Mouse (Mus musculus) CH12.LX (cell line): Measurements from ENCODE around the gene Kxd1. TPM values are rescaled to one million over a fixed set of nuclear protein-coding genes. Genes with fewer than 3 reads are reported as not detected.

ENCODE experiments used
- DNase-seq: peaks from one replicate; pipeline ENCODE4 v3.0.0-alpha.2; 2013; ENCODE audit errors: extremely low read depth
- H3K27ac ChIP-seq: 2 replicates; pipeline ENCODE4 v1.5.1; 2012; ENCODE audit warnings: low read depth, mild to moderate bottlenecking, control low read depth, moderate library complexity; ENCODE audit not compliant: insufficient read depth
- H3K27me3 ChIP-seq: replicated peaks from 2 replicates; pipeline ENCODE3; 2012; ENCODE audit warnings: inconsistent platforms
- H3K36me3 ChIP-seq, 2 experiments: replicated peaks in 1 of 2; 2 replicates each; pipeline versions ENCODE3 to v1.6.1; 2012; ENCODE audit warnings: inconsistent platforms in 1 of 2, low read length in 1 of 2, mild to moderate bottlenecking in 1 of 2, mixed read lengths in 1 of 2, moderate library complexity in 1 of 2; ENCODE audit not compliant: control insufficient read depth in 1 of 2, insufficient read depth in 1 of 2
- H3K4me1 ChIP-seq, 2 experiments: 2 replicates each; pipeline ENCODE4 v1.6.1; 2012; ENCODE audit warnings: inconsistent platforms in 1 of 2, moderate library complexity in 1 of 2; ENCODE audit not compliant: insufficient read depth in 2 of 2, control insufficient read depth in 1 of 2
- H3K4me2 ChIP-seq: 2 replicates; pipeline ENCODE4 v1.6.1; 2012; ENCODE audit warnings: low read depth, mild to moderate bottlenecking, control low read depth; ENCODE audit not compliant: poor library complexity, insufficient read depth, severe bottlenecking
- H3K4me3 ChIP-seq, 3 experiments: fragments of 150-350 bp in 1 of 3; sonication (generic) in 1 of 3; replicated peaks in 1 of 3; 2 replicates each; pipeline versions ENCODE3 to v1.5.1; 2011 to 2012; ENCODE audit warnings: low read depth in 2 of 3, low read length in 2 of 3, mild to moderate bottlenecking in 2 of 3, moderate library complexity in 2 of 3, control low read depth in 1 of 3, improper control_type of control experiment in 1 of 3, inconsistent platforms in 1 of 3, mixed read lengths in 1 of 3; ENCODE audit not compliant: poor library complexity in 1 of 3
- H3K79me2 ChIP-seq: replicated peaks from 2 replicates; pipeline ENCODE4 v1.6.1; 2012; ENCODE audit warnings: mild to moderate bottlenecking, moderate library complexity; ENCODE audit not compliant: control insufficient read depth, poor library complexity, insufficient read depth, severe bottlenecking; ENCODE audit errors: extremely low read depth
- H3K9ac ChIP-seq: 2 replicates; pipeline ENCODE4 v1.6.1; 2012; ENCODE audit warnings: low read depth, mild to moderate bottlenecking, control low read depth, moderate library complexity; ENCODE audit not compliant: insufficient read depth
- H3K9me3 ChIP-seq: replicated peaks from 2 replicates; pipeline ENCODE3; 2012; ENCODE audit warnings: low read length, inconsistent platforms, mixed read lengths
- BHLHE40 ChIP-seq: IDR thresholded peaks from 2 replicates; pipeline ENCODE4 v1.6.1; 2011; ENCODE audit warnings: mild to moderate bottlenecking, low read depth, low read length, improper control_type of control experiment
- CHD1 ChIP-seq: IDR thresholded peaks from 2 replicates; pipeline ENCODE4 v1.6.1; 2012; ENCODE audit warnings: low read depth, low read length, improper control_type of control experiment, inconsistent platforms
- CHD2 ChIP-seq: IDR thresholded peaks from 2 replicates; pipeline ENCODE4 v1.6.1; 2011; ENCODE audit warnings: low read length, improper control_type of control experiment
- CTCF ChIP-seq, 2 experiments: IDR thresholded peaks in 1 of 2; conservative IDR thresholded peaks in 1 of 2; 2 replicates each; pipeline ENCODE4 v1.5.1; 2011 to 2012; ENCODE audit warnings: low read depth in 2 of 2, low read length in 2 of 2, improper control_type of control experiment in 1 of 2, inconsistent platforms in 1 of 2, mild to moderate bottlenecking in 1 of 2, moderate library complexity in 1 of 2
- E2F4 ChIP-seq: IDR thresholded peaks from 2 replicates; pipeline ENCODE4 v1.6.1; 2011; ENCODE audit warnings: low read depth, low read length, improper control_type of control experiment; ENCODE audit not compliant: insufficient replicate concordance
- ETS1 ChIP-seq: conservative IDR thresholded peaks from 2 replicates; pipeline ENCODE4 v1.6.1; 2012; ENCODE audit warnings: low read depth, mild to moderate bottlenecking, inconsistent platforms, low read length, improper control_type of control experiment, moderate library complexity
- GABPA ChIP-seq: IDR thresholded peaks from 2 replicates; pipeline ENCODE4 v1.6.1; 2012; ENCODE audit warnings: low read depth, low read length, improper control_type of control experiment, inconsistent platforms; ENCODE audit not compliant: insufficient replicate concordance
- HCFC1 ChIP-seq: IDR thresholded peaks from 2 replicates; pipeline ENCODE4 v1.6.1; 2012; ENCODE audit warnings: low read depth, mild to moderate bottlenecking, inconsistent platforms, low read length, improper control_type of control experiment
- IRF4 ChIP-seq: IDR thresholded peaks from 2 replicates; pipeline ENCODE4 v1.6.1; 2014; ENCODE audit warnings: low read depth, mild to moderate bottlenecking, inconsistent platforms, low read length, improper control_type of control experiment
- JUN ChIP-seq: IDR thresholded peaks from 2 replicates; pipeline ENCODE4 v1.6.1; 2011; ENCODE audit warnings: low read depth, mild to moderate bottlenecking, low read length, improper control_type of control experiment, moderate library complexity; ENCODE audit not compliant: insufficient read depth
- JUND ChIP-seq: conservative IDR thresholded peaks from 2 replicates; pipeline ENCODE4 v1.6.1; 2011; ENCODE audit warnings: low read depth, low read length, improper control_type of control experiment
- KAT2A ChIP-seq: IDR thresholded peaks from 2 replicates; pipeline ENCODE4 v1.6.1; 2012; ENCODE audit warnings: low read length, improper control_type of control experiment, inconsistent platforms; ENCODE audit not compliant: insufficient replicate concordance
- MAFK ChIP-seq: IDR thresholded peaks from 2 replicates; pipeline ENCODE4 v1.6.1; 2011; ENCODE audit warnings: low read length, improper control_type of control experiment; ENCODE audit not compliant: insufficient replicate concordance
- MAX ChIP-seq: IDR thresholded peaks from 2 replicates; pipeline ENCODE4 v1.6.1; 2011; ENCODE audit warnings: low read length, improper control_type of control experiment
- MXI1 ChIP-seq: IDR thresholded peaks from 2 replicates; pipeline ENCODE4 v1.6.1; 2011; ENCODE audit warnings: mild to moderate bottlenecking, low read depth, low read length, improper control_type of control experiment
- NELFE ChIP-seq: IDR thresholded peaks from 2 replicates; pipeline ENCODE4 v1.6.1; 2011; ENCODE audit warnings: low read depth, low read length, improper control_type of control experiment
- POLR2A ChIP-seq: IDR thresholded peaks from 2 replicates; pipeline ENCODE4 v1.6.1; 2011; ENCODE audit warnings: low read depth, mild to moderate bottlenecking, improper control_type of control experiment, low read length
- POLR2AphosphoS2 ChIP-seq: IDR thresholded peaks from 2 replicates; pipeline ENCODE4 v1.6.1; 2011; ENCODE audit warnings: low read depth, low read length, improper control_type of control experiment
- SIN3A ChIP-seq: IDR thresholded peaks from 2 replicates; pipeline ENCODE4 v1.6.1; 2012; ENCODE audit warnings: low read length, improper control_type of control experiment, inconsistent platforms
- SMC3 ChIP-seq: IDR thresholded peaks from 2 replicates; pipeline ENCODE4 v1.6.1; 2011; ENCODE audit warnings: low read depth, low read length, improper control_type of control experiment
- TBP ChIP-seq: conservative IDR thresholded peaks from 2 replicates; pipeline ENCODE4 v1.6.1; 2011; ENCODE audit warnings: low read depth, low read length, improper control_type of control experiment
- TCF12 ChIP-seq: IDR thresholded peaks from 2 replicates; pipeline ENCODE4 v1.6.1; 2014; ENCODE audit warnings: low read depth, mild to moderate bottlenecking, inconsistent platforms, low read length, improper control_type of control experiment
- USF1 ChIP-seq: IDR thresholded peaks from 2 replicates; pipeline ENCODE4 v1.6.1; 2014; ENCODE audit warnings: low read depth, mild to moderate bottlenecking, inconsistent platforms, low read length, improper control_type of control experiment
- ZC3H11A ChIP-seq: IDR thresholded peaks from 2 replicates; pipeline ENCODE4 v1.6.1; 2012; ENCODE audit warnings: low read depth, mild to moderate bottlenecking, inconsistent platforms, low read length, improper control_type of control experiment
- ZMIZ1 ChIP-seq: IDR thresholded peaks from 2 replicates; pipeline ENCODE4 v1.6.1; 2012; ENCODE audit warnings: low read depth, mild to moderate bottlenecking, inconsistent platforms, low read length, improper control_type of control experiment
- ZNF384 ChIP-seq: IDR thresholded peaks from 2 replicates; pipeline ENCODE4 v1.6.1; 2012; ENCODE audit warnings: low read depth, low read length, improper control_type of control experiment, inconsistent platforms
- dilution Hi-C: fragments of 300-500 bp; cut with MboI; formaldehyde crosslinking; loops from 2 replicates; pipeline ENCODE4 v1.14.3; 2020; ENCODE audit warnings: low sequenced_read_pairs; ENCODE audit not compliant: extremely low pct_unique_long_range_greater_than_20kb, extremely low pct_ligation_motif_present
- in situ Hi-C: fragments of 300-500 bp; cut with MboI; formaldehyde crosslinking; loops from 3 replicates; pipeline ENCODE4 v1.14.3; 2019; ENCODE audit warnings: low sequenced_read_pairs, low pct_ligation_motif_present, low pct_unique_long_range_greater_than_20kb, mixed read lengths
- polyA plus RNA-seq: library from polyadenylated mRNA; unstranded; fragments of >175 nt; gene quantifications from 2 replicates; pipeline ENCODE4 v1.2.1, GENCODE M21; 2012; ENCODE audit warnings: low read depth; ENCODE audit not compliant: insufficient read length
- total RNA-seq, 2 experiments: library from RNA; depleted of rRNA; stranded (reverse); fragments of 300-350 nt in 1 of 2; fragments of >200 nt in 1 of 2; gene quantifications; 2 replicates each; pipeline ENCODE4 v1.2.3; 2012 to 2014

The Kxd1 gene
- total and polyA plus RNA-seq, 3 experiments = 56.6 to 68.0 (median 63.4) TPM

DNA sequence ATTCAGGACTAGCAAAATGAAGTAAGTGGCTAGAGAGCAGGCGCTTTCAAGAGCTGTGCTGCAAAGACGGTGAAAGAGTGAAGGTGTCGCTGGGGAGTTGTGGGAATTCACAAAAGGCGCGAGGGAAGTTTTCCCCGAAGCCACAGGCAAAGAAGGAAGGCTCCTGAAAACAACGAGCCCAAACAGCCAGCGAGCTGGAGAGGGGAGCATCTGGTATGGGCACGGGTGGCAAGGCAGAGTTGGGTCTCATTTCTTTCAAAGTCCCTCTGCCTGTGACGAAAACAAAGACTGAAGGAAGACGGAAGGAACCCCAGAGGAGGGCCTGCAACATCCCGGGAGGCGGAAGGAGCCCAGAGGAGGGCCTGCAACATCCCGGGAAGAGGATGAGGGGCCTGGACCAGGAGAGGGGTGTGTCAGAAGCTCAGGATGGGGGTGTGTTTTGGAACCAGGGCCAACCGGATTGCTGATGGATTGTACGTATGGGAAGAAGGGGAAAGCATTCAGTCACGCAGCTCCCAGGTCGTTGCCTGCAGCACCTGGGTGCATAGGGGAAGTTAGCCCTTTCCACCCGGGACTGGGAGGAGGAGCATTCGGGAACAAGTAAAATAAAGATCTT is 36.8 kb downstream of the Kxd1 start:
- Histone ChIP-seq H3K4me1 (peaks cover 10 to 25% of the 10 kb centered on the region in 2 experiments), H3K9me3 (no peaks in the 10 kb centered on the region), H3K79me2 (no peaks in the 10 kb centered on the region), H3K27ac (no peak overlapping the region), H3K27me3 (peaks cover 96% of the 10 kb centered on the region), H3K9ac (no peak overlapping the region), H3K4me3 (no peak overlapping the region), H3K36me3 (no peaks in the 10 kb centered on the region), H3K4me2 (no peak overlapping the region)
- dilution Hi-C loops (no loop called here), in situ Hi-C loops (no loop called here)
- TF ChIP-seq GABPA (no peak), JUND (no peak), POLR2A (no peak), TBP (no peak), HCFC1 (no peak), KAT2A (no peak), IRF4 (no peak), CHD2 (no peak), USF1 (no peak), JUN (no peak), ZMIZ1 (no peak), POLR2AphosphoS2 (no peak), CTCF (conservative IDR thresholded peaks at IDR 0.05 in 1 of 2, IDR thresholded peaks at IDR 0.05 in 1 of 2; ENCODE audit: low read depth in 2 of 2, low read length in 2 of 2) (no peak), MAFK (no peak), NELFE (no peak)
- DNase-seq = no peak

DNA sequence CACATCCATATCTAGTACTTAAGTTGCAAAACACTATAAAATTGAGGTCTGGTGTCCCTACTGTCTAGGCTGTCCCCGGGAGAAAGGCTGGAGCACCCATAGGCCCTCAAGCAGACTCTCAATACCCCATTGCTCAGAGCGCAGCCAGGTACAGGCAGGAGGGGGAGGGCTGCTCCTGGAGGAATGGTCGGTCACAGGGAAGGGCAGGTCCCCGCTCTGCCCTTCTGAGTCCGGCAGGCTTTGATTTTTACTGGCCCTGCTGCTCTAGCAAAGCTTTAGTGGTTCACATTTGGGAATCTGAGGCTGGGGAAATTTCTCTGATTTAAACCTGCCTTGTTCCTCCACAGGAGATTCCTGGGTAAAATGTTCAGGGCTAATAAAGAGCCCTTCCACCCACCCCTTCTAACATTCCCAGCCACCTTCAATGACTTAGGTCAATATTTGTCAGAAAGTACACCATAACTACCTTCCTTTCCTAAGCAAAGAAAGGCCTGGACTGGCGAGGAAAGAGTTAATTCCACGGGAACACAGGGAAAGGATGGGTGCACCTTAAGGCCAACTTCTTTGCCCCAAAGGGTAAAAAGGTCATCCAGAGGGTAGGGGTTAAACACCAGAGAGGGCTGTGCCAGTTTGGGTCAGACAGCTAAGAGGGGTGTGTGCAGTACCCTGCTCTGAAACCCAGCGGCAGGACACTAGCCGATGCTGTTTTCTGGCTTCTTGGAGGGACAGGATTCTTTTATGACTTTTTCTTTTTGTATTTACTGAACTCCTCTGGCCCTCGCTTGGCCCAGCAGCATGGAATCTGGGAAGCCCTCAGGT is 37.5 kb downstream of the Kxd1 start:
- in situ Hi-C loops (no loop called here), dilution Hi-C loops (no loop called here)
- no peak overlapping the region for H3K4me3 ChIP-seq
- H3K27ac ChIP-seq = no peak overlapping the region
- no peak for DNase-seq
- no peak overlapping the region for H3K4me2 ChIP-seq
- no peak overlapping the region for H3K9ac ChIP-seq
- no peaks in the 10 kb centered on the region for H3K36me3 ChIP-seq
- H3K9me3 ChIP-seq = no peaks in the 10 kb centered on the region
- no peak for TF ChIP-seq E2F4
- TF ChIP-seq SIN3A = no peak
- no peak for TF ChIP-seq MXI1
- TF ChIP-seq MAX = no peak
- TF ChIP-seq HCFC1 = no peak
- no peak for TF ChIP-seq NELFE
- TF ChIP-seq TCF12 = no peak
- no peak for TF ChIP-seq SMC3
- no peak for TF ChIP-seq ETS1
- no peak for TF ChIP-seq CHD1
- TF ChIP-seq JUN = no peak
- no peak for TF ChIP-seq POLR2AphosphoS2
- no peak for TF ChIP-seq KAT2A
- TF ChIP-seq ZC3H11A = no peak
- TF ChIP-seq BHLHE40 = no peak
- TF ChIP-seq ZNF384 = no peak
- TF ChIP-seq, all 38 proteins: peak for 0
- Histone ChIP-seq H3K4me1 (peaks cover 10 to 25% of the 10 kb centered on the region in 2 experiments), H3K79me2 (no peaks in the 10 kb centered on the region), H3K27me3 (peaks cover 96% of the 10 kb centered on the region)
